Mouse (Mus musculus) G1E (cell line): ENCODE measurements at regions not wholly inside any gene's neighbourhood (a gene's known extent, or its start where the extent isn't known, plus 50 kb on each side); places are given as distances from the start of the nearest gene placed in this dataset.

Experiments
- CTCF ChIP-seq: IDR thresholded peaks from 2 replicates; pipeline ENCODE4 v1.5.1; 2012; ENCODE audit warnings: low read depth, low read length, inconsistent platforms, mixed read lengths
- GATA1 ChIP-seq: IDR thresholded peaks from 2 replicates; pipeline ENCODE4 v1.6.1; 2012; ENCODE audit warnings: borderline replicate concordance, low read length, inconsistent platforms, mixed read lengths
- TAL1 ChIP-seq: conservative IDR thresholded peaks from 2 replicates; pipeline ENCODE4 v1.6.1; 2012; ENCODE audit warnings: low read depth, low read length, inconsistent platforms, mixed read lengths

- TF ChIP-seq CTCF, result no peak
- TF ChIP-seq TAL1, result no peak
- TF ChIP-seq GATA1, result no peak
These were observed 308.7 kb downstream of the Cenpc1 start for GRCm38 (mm10) chr5:85756716-85757115.
